Mouse (Mus musculus) MEL (cell line): ENCODE results near the gene Exd2. TPM values are rescaled to one million over a fixed set of nuclear protein-coding genes. Genes with fewer than 3 reads are reported as not detected.

Experiments
- DNase-seq: peaks from one replicate; pipeline ENCODE4 v3.0.0; 2011; ENCODE audit warnings: low read depth, low spot score
- H3K27ac ChIP-seq: 2 replicates; pipeline ENCODE4 v1.5.1; 2012; ENCODE audit warnings: low read depth, mild to moderate bottlenecking, control low read depth, low read length, moderate library complexity; ENCODE audit not compliant: control insufficient read depth
- H3K27me3 ChIP-seq, 2 experiments: fragments of 150-350 bp in 1 of 2; sonication (generic) in 1 of 2; 2 replicates each; pipeline ENCODE4 v1.6.1; 2012; ENCODE audit warnings: low read length in 2 of 2, mild to moderate bottlenecking in 2 of 2, improper control_type of control experiment in 1 of 2, moderate library complexity in 1 of 2; ENCODE audit not compliant: insufficient read depth in 2 of 2, control insufficient read depth in 1 of 2
- H3K36me3 ChIP-seq, 2 experiments: 2 replicates each; pipeline ENCODE4 v1.6.1; 2012 to 2014; ENCODE audit warnings: low read length in 2 of 2, improper control_type of control experiment in 1 of 2, inconsistent platforms in 1 of 2, mild to moderate bottlenecking in 1 of 2; ENCODE audit not compliant: insufficient read depth in 2 of 2, control insufficient read depth in 1 of 2
- H3K4me1 ChIP-seq, 2 experiments: fragments of 150-350 bp in 1 of 2; sonication (generic) in 1 of 2; 2 replicates each; pipeline ENCODE4 v1.6.1; 2012; ENCODE audit warnings: low read length in 2 of 2, improper control_type of control experiment in 1 of 2, mild to moderate bottlenecking in 1 of 2; ENCODE audit not compliant: insufficient read depth in 2 of 2, control insufficient read depth in 1 of 2
- H3K4me3 ChIP-seq, 2 experiments: fragments of 150-350 bp in 1 of 2; sonication (generic) in 1 of 2; 2 replicates each; pipeline ENCODE4 v1.5.1; 2012; ENCODE audit warnings: low read depth in 2 of 2, low read length in 2 of 2, mild to moderate bottlenecking in 2 of 2, moderate library complexity in 2 of 2, control low read depth in 1 of 2, improper control_type of control experiment in 1 of 2; ENCODE audit not compliant: control insufficient read depth in 1 of 2, insufficient read depth in 1 of 2
- H3K79me2 ChIP-seq: 2 replicates; pipeline ENCODE4 v1.6.1; 2012; ENCODE audit warnings: mild to moderate bottlenecking, low read length, moderate library complexity; ENCODE audit not compliant: control insufficient read depth, poor library complexity, insufficient read depth
- H3K9ac ChIP-seq: 2 replicates; pipeline ENCODE4 v1.6.1; 2012; ENCODE audit warnings: low read depth, mild to moderate bottlenecking, control low read depth, low read length, moderate library complexity; ENCODE audit not compliant: control insufficient read depth, poor library complexity, severe bottlenecking
- H3K9me3 ChIP-seq: fragments of 150-350 bp; sonication (generic); replicated peaks from 2 replicates; pipeline ENCODE4 v1.6.1; 2012; ENCODE audit warnings: mild to moderate bottlenecking, low read length, improper control_type of control experiment, moderate library complexity; ENCODE audit not compliant: insufficient read depth
- BHLHE40 ChIP-seq: IDR thresholded peaks from 2 replicates; pipeline ENCODE4 v1.6.1; 2012; ENCODE audit warnings: low read depth, mild to moderate bottlenecking, inconsistent platforms, low read length, improper control_type of control experiment, borderline replicate concordance
- CHD1 ChIP-seq: IDR thresholded peaks from 2 replicates; pipeline ENCODE4 v1.6.1; 2012; ENCODE audit warnings: low read depth, mild to moderate bottlenecking, inconsistent platforms, low read length, improper control_type of control experiment
- CTCF ChIP-seq, 3 experiments: IDR thresholded peaks in 2 of 3; conservative IDR thresholded peaks in 1 of 3; 2 replicates each; pipeline ENCODE4 v1.5.1; 2011 to 2012; ENCODE audit warnings: low read length in 3 of 3, low read depth in 2 of 3, mild to moderate bottlenecking in 2 of 3, improper control_type of control experiment in 1 of 3, inconsistent platforms in 1 of 3, mixed read lengths in 1 of 3, moderate library complexity in 1 of 3; ENCODE audit not compliant: control insufficient read depth in 1 of 3, insufficient read depth in 1 of 3, poor library complexity in 1 of 3, severe bottlenecking in 1 of 3
- ETS1 ChIP-seq: IDR thresholded peaks from 2 replicates; pipeline ENCODE4 v1.6.1; 2012; ENCODE audit warnings: low read depth, mild to moderate bottlenecking, inconsistent platforms, low read length, improper control_type of control experiment, moderate library complexity
- KAT2A ChIP-seq: conservative IDR thresholded peaks from 2 replicates; pipeline ENCODE4 v1.6.1; 2012; ENCODE audit warnings: low read depth, low read length, improper control_type of control experiment, inconsistent platforms
- MAFK ChIP-seq: IDR thresholded peaks from 2 replicates; pipeline ENCODE4 v1.6.1; 2011; ENCODE audit warnings: low read depth, mild to moderate bottlenecking, low read length, improper control_type of control experiment, borderline replicate concordance
- MAX ChIP-seq: IDR thresholded peaks from 2 replicates; pipeline ENCODE4 v1.6.1; 2011; ENCODE audit warnings: low read length, improper control_type of control experiment
- MAZ ChIP-seq: IDR thresholded peaks from 2 replicates; pipeline ENCODE4 v1.6.1; 2012; ENCODE audit warnings: low read depth, mild to moderate bottlenecking, inconsistent platforms, low read length, improper control_type of control experiment
- MEF2A ChIP-seq: IDR thresholded peaks from 2 replicates; pipeline ENCODE4 v1.6.1; 2014; ENCODE audit warnings: low read depth, mild to moderate bottlenecking, inconsistent platforms, low read length, improper control_type of control experiment; ENCODE audit not compliant: poor library complexity, insufficient replicate concordance, severe bottlenecking; ENCODE audit errors: extremely low read depth
- MYB ChIP-seq: IDR thresholded peaks from 2 replicates; pipeline ENCODE4 v1.6.1; 2011; ENCODE audit warnings: mild to moderate bottlenecking, low read depth, low read length, improper control_type of control experiment
- NELFE ChIP-seq: IDR thresholded peaks from 2 replicates; pipeline ENCODE4 v1.6.1; 2011; ENCODE audit warnings: low read depth, low read length, improper control_type of control experiment
- NRF1 ChIP-seq: IDR thresholded peaks from 2 replicates; pipeline ENCODE4 v1.6.1; 2014; ENCODE audit warnings: low read depth, mild to moderate bottlenecking, inconsistent platforms, low read length, improper control_type of control experiment, moderate library complexity; ENCODE audit not compliant: poor library complexity, insufficient read depth, severe bottlenecking
- POLR2A ChIP-seq, 2 experiments: IDR thresholded peaks; 2 replicates each; pipeline ENCODE4 v1.6.1; 2011 to 2012; ENCODE audit warnings: low read length in 2 of 2, mild to moderate bottlenecking in 2 of 2, control low read depth in 1 of 2, improper control_type of control experiment in 1 of 2, low read depth in 1 of 2, moderate library complexity in 1 of 2; ENCODE audit not compliant: control insufficient read depth in 1 of 2, insufficient read depth in 1 of 2, poor library complexity in 1 of 2
- POLR2AphosphoS2 ChIP-seq: IDR thresholded peaks from 2 replicates; pipeline ENCODE4 v1.6.1; 2011; ENCODE audit warnings: low read length, improper control_type of control experiment
- RAD21 ChIP-seq: IDR thresholded peaks from 2 replicates; pipeline ENCODE4 v1.6.1; 2011; ENCODE audit warnings: mild to moderate bottlenecking, low read depth, low read length, improper control_type of control experiment
- RCOR1 ChIP-seq: IDR thresholded peaks from 2 replicates; pipeline ENCODE4 v1.6.1; 2012; ENCODE audit warnings: low read depth, mild to moderate bottlenecking, inconsistent platforms, low read length, improper control_type of control experiment
- TAL1 ChIP-seq: IDR thresholded peaks from 2 replicates; pipeline ENCODE4 v1.6.1; 2012; ENCODE audit warnings: mild to moderate bottlenecking, inconsistent platforms, low read length, moderate library complexity, mixed read lengths
- TBP ChIP-seq: IDR thresholded peaks from 2 replicates; pipeline ENCODE4 v1.8.0; 2011; ENCODE audit warnings: low read depth, low read length, improper control_type of control experiment
- TCF12 ChIP-seq: IDR thresholded peaks from 2 replicates; pipeline ENCODE4 v1.6.1; 2014; ENCODE audit warnings: low read depth, mild to moderate bottlenecking, inconsistent platforms, low read length, improper control_type of control experiment, moderate library complexity
- USF1 ChIP-seq: IDR thresholded peaks from 2 replicates; pipeline ENCODE4 v1.6.1; 2014; ENCODE audit warnings: low read depth, mild to moderate bottlenecking, inconsistent platforms, low read length, improper control_type of control experiment, moderate library complexity
- USF2 ChIP-seq, 2 experiments: IDR thresholded peaks; 2 replicates each; pipeline ENCODE4 v1.6.1; 2011 to 2012; ENCODE audit warnings: improper control_type of control experiment in 2 of 2, low read length in 2 of 2, borderline replicate concordance in 1 of 2, inconsistent platforms in 1 of 2, low read depth in 1 of 2, mild to moderate bottlenecking in 1 of 2; ENCODE audit not compliant: insufficient read depth in 1 of 2
- ZC3H11A ChIP-seq: IDR thresholded peaks from 2 replicates; pipeline ENCODE4 v1.6.1; 2012; ENCODE audit warnings: low read depth, mild to moderate bottlenecking, inconsistent platforms, low read length, improper control_type of control experiment
- ZMIZ1 ChIP-seq: IDR thresholded peaks from 2 replicates; pipeline ENCODE4 v1.6.1; 2012; ENCODE audit warnings: low read depth, mild to moderate bottlenecking, inconsistent platforms, low read length, improper control_type of control experiment, moderate library complexity
- ZNF384 ChIP-seq: IDR thresholded peaks from 2 replicates; pipeline ENCODE4 v1.6.1; 2012; ENCODE audit warnings: low read depth, mild to moderate bottlenecking, inconsistent platforms, low read length, improper control_type of control experiment
- polyA plus RNA-seq, 2 experiments: library from polyadenylated mRNA; stranded (reverse) in 1 of 2; unstranded in 1 of 2; fragments of >175 nt in 1 of 2; fragments of >200 nt in 1 of 2; gene quantifications; 2 replicates each; pipeline versions ENCODE4 v1.2.1 to v1.2.4; 2012; ENCODE audit warnings: low replicate concordance in 2 of 2, low read depth in 1 of 2; ENCODE audit not compliant: insufficient read length in 2 of 2, insufficient read depth in 1 of 2, missing spikeins in 1 of 2
- total RNA-seq: library from RNA; depleted of rRNA; stranded (reverse); fragments of 300-350 nt; gene quantifications from 2 replicates; pipeline ENCODE4 v1.2.3, GENCODE M21; 2012

Exd2 gene
- total and polyA plus RNA-seq, 3 experiments, result 9.6 to 12.8 TPM; not detected in 1

- no peaks in the 10 kb centered on the region for H3K9me3 ChIP-seq
- H3K79me2 ChIP-seq, result no peaks in the 10 kb centered on the region
- no peak overlapping the region for H3K4me3 ChIP-seq
- H3K36me3 ChIP-seq, result no peaks in the 10 kb centered on the region
- peaks cover 1 to 2% of the 10 kb centered on the region in 2 experiments; a peak in 3 of 4 replicates for H3K27me3 ChIP-seq
- H3K4me1 ChIP-seq, result no peaks in the 10 kb centered on the region
- TF ChIP-seq ETS1 (no peak), BHLHE40 (no peak), ZC3H11A (no peak), MYB (no peak), NRF1 (no peak), USF1 (no peak), TAL1 (no peak), MEF2A (no peak), RAD21 (no peak), TBP (no peak), MAFK (no peak), ZMIZ1 (no peak), CHD1 (no peak), NELFE (no peak), CTCF (IDR thresholded peaks at IDR 0.05 in 2 of 3, conservative IDR thresholded peaks at IDR 0.05 in 1 of 3; ENCODE audit: control insufficient read depth in 1 of 3, insufficient read depth in 1 of 3, low read depth in 2 of 3, low read length in 3 of 3, poor library complexity in 1 of 3, severe bottlenecking in 1 of 3) (no peak), KAT2A (no peak), POLR2AphosphoS2 (no peak), USF2 (IDR thresholded peaks at IDR 0.05; ENCODE audit: borderline replicate concordance in 1 of 2, insufficient read depth in 1 of 2, low read depth in 1 of 2, low read length in 2 of 2) (no peak), MAZ (no peak)
- no peak for DNase-seq
- no peak overlapping the region for H3K9ac ChIP-seq
- no peak overlapping the region for H3K27ac ChIP-seq
These were observed 67.7 kb downstream of the Exd2 start for GRCm38 (mm10) chr12:80530630-80531029.

- no peak overlapping the region for H3K4me3 ChIP-seq
- peaks cover 1 to 2% of the 10 kb centered on the region in 2 experiments; a peak in 3 of 4 replicates for H3K27me3 ChIP-seq
- H3K9ac ChIP-seq, result no peak overlapping the region
- no peaks in the 10 kb centered on the region for H3K9me3 ChIP-seq
- no peak overlapping the region for H3K27ac ChIP-seq
- H3K4me1 ChIP-seq, result no peaks in the 10 kb centered on the region
- H3K79me2 ChIP-seq, result no peaks in the 10 kb centered on the region
- DNase-seq, result peak; percentile 65
- TF ChIP-seq TAL1, result no peak
- no peak for TF ChIP-seq MYB
- TF ChIP-seq TCF12, result no peak
- TF ChIP-seq RCOR1, result no peak
- TF ChIP-seq BHLHE40, result no peak
- TF ChIP-seq MAX, result no peak
- TF ChIP-seq ZNF384, result no peak
- TF ChIP-seq POLR2A (IDR thresholded peaks at IDR 0.05; ENCODE audit: control insufficient read depth in 1 of 2, insufficient read depth in 1 of 2, low read depth in 1 of 2, low read length in 2 of 2, poor library complexity in 1 of 2), result no peak
- TF ChIP-seq, all 39 proteins: peak for 0
- no peaks in the 10 kb centered on the region for H3K36me3 ChIP-seq
These were observed 68.7 kb downstream of the Exd2 start for GRCm38 (mm10) chr12:80531585-80531984.
